Mouse (Mus musculus): ENCODE measurements around the gene Hs6st3.
"Not testable (repeated sequence)": the region's sequence is repeated elsewhere in the genome, so short reads cannot be mapped to it uniquely, and the experiment has no call there.

Hs6st3 gene

DNA sequence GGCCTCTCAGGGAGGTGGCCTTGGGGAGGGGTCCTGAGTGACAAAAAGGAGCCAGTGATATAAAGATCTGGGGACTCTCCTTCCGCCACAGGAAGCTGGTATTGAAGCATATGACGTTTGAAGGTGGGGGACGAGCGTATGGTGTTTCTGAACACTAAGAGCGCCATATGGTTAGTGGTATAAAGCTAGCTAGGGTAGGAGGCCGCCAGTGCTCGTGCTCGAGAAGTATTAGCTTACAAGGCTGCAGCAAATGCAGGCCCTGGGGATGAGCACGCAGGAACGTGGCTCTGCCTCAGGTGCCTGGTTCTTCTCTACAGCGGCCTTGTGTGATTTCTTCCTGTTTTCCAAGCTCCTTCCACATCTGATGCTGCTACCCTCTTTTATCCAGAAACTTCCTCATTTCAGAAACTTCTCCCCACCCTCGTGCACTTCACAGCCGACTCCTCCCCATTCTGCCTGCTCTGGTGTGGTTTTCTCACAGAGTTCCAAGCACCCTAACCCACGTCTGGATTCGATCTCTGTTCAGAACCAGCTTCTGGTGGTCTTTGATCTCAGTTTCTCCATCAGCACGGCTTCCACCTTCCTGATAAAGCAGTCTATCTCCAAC is 110.0 kb downstream of the Hs6st3 start:
- DNase-seq (ENCODE audit: low read depth) = no peak

DNA sequence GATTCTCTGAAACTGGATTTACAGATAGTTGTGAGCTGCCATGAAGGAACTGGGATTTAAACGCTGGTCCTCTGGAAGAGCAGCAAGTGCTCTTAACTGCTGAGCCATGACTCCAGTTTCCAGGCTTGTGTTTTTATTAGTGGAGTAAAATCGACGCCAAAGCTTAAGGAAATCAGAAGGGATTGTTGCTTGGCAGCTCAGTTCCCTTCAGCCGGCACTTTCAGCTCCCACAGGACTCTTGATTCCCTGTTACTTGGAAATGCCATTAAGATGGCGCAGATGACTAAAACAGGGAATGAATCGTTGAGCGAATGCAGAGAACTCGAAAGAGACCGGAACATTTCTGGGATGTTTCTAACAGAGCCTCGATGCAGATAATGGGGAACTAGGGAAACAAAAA is 112.2 kb downstream of the Hs6st3 start:
- no peak for DNase-seq (ENCODE audit: low read depth)

GRCm38 (mm10) chr14:119255396-119255795 is 117.3 kb downstream of the Hs6st3 start:
- DNase-seq (ENCODE audit: low read depth) = no peak

DNA sequence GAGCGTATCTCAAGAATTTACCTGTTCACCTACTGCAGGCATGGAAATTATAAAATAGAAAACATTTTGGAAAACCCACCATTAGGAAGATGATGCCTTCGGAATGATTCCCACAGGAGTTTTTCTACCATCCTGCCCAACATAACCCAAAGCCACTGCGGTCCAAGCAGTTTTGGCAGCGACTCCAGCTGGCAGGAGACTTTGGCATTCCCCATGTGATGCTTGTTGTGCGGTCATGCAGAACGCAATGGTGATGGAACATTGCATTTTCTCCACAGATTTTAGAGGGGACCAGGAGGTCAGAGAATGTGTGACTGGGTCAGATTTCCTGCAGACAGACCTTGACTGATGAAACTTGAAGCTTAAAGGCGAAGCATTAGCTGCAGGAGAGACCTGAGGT is 118.9 kb downstream of the Hs6st3 start:
- DNase-seq (ENCODE audit: low read depth) = no peak

GRCm38 (mm10) chr14:119260176-119260962 is 122.2 kb downstream of the Hs6st3 start:
- no peak for DNase-seq (ENCODE audit: low read depth)

- no peak for DNase-seq (ENCODE audit: low read depth)
These were observed 128.2 kb downstream of the Hs6st3 start for GRCm38 (mm10) chr14:119266334-119266733.

DNA sequence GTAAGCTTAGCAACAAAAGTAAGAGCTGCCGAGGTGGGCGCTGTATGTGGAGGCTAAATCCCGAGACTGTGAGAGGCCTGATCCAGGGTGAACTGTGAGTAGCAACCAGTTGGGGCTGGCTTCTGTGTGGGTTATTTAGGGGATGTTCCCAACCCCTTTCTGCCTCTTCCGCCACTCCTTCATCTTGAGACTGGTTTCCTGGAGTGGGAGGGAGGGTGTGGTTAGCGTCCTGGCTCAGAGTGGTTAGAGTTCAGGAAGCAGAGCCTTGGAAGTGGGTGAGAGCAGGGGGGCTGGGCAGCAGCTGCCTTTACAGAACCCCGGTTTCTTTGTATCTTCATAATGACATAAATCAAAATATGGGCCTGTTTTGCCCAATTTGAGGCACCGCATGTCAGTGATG is 134.9 kb downstream of the Hs6st3 start:
- DNase-seq (ENCODE audit: low read depth) = no peak

- DNase-seq (ENCODE audit: low read depth) = not testable (repeated sequence)
These were observed 140.0 kb downstream of the Hs6st3 start for GRCm38 (mm10) chr14:119278156-119278555.

GRCm38 (mm10) chr14:119283951-119284350 is 145.8 kb downstream of the Hs6st3 start:
- no peak for DNase-seq (ENCODE audit: low read depth)

DNA sequence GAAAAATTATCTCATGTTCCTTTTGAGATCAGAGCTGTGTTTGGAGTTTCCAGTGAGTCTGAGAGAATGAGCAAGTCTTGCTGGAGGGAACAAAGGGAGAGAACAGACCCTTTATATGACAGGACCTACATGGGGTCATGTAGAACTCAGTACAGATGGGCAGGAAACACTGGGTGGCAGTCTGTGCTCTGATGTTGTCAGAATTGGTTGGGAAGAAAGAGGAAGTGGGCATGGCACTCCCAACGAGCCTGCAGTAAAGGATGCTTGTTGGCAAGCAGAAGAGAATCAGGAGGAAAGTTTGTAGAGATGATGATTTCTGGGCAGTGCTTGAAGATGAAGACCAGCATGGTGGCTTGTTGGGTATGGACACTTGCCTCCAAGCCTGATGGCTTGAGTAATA is 151.5 kb downstream of the Hs6st3 start:
- DNase-seq (ENCODE audit: low read depth) = no peak

- no peak for DNase-seq (ENCODE audit: low read depth)
These were observed 155.9 kb downstream of the Hs6st3 start for GRCm38 (mm10) chr14:119294071-119294470.

DNA sequence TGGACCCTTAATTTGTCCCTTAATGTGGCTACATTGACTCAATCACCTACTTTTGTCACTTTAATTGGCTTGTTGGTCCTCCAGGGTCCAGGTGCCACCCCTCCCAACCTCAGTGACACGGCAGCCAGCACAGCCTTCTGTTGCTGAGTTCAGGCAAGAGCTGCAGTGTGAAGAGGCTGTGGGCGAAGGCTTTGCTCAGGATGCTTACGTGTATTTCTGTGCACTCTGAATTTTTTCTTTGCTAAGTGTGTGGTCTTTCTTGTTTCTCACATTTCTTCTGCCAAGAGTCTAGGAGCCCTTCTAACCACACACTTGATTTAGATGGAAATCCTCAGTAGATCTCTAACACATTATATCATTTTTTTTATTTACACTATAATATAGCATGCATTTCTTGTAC is 168.3 kb downstream of the Hs6st3 start:
- no peak for DNase-seq (ENCODE audit: low read depth)

- no peak for DNase-seq (ENCODE audit: low read depth)
These were observed 180.2 kb downstream of the Hs6st3 start for GRCm38 (mm10) chr14:119318379-119318778.

GRCm38 (mm10) chr14:119347236-119347635 is 209.1 kb downstream of the Hs6st3 start:
- no peak for DNase-seq (ENCODE audit: low read depth)

- DNase-seq (ENCODE audit: low read depth) = no peak
These were observed 223.3 kb downstream of the Hs6st3 start for GRCm38 (mm10) chr14:119361414-119361813.

DNA sequence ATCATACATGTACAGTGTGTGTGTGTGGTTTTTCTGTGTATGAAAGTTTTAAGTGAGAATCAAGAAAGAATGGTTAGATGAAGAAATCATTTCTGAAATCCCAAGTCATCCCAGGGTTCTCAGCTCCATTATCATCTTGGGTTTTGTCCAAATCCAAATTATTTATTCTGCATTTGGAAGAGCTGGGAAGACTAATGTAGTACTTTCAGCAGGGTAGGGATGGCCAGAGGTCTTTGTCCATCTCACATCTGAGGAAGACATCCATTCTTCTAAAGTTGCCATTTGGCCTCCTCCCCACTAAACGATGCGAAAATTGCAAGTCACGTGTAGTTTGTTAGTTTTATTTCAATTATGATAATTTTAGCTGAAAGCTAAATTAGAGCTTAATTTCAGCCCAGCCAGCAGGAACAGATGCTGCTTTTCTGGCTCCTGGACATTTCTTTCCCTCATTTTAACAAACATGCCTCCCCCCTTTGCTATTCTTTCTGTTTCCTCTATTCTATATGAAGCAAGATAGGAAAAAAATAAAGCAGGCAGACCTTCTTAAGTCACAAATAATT is 229.8 kb downstream of the Hs6st3 start:
- no peak for DNase-seq (ENCODE audit: low read depth)

DNA sequence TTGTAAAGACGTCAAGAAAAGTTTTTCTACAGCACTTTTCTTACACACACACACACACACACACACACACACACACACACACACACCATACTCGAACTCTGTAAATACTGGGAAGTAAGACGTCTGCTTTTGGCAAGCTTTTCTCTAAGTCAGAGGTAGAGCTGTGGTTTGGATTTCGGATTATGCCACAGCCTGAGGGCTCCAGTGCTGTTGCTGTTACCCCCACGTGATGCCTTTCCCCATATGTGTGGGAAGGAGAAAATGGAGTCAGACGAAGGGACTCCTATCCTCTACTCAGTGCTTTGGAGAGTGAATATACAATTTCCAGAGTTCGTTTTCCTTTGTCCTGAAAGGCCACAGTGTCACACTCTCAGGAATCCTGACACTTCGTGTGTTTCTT is 231.1 kb downstream of the Hs6st3 start:
- DNase-seq (ENCODE audit: low read depth) = no peak

DNA sequence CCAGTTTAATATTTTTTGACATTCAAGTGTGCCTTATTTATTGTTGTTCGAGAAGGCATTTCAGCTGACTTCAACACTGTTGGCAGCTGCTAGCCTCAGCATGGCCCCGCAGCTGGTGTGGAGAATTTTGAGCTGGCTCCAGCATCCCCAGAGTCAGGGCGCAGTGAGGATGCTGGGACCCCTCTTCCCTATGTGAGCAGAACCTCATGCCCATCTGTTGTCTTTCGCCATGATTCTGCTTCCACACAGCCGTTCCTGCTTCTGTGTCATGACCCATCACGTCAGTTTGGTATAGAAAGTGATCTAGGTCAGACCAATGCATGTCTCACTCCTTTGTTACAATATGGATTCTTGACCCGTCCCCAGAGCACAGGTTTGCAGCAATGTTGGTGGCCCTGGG is 231.9 kb downstream of the Hs6st3 start:
- DNase-seq (ENCODE audit: low read depth) = no peak

DNA sequence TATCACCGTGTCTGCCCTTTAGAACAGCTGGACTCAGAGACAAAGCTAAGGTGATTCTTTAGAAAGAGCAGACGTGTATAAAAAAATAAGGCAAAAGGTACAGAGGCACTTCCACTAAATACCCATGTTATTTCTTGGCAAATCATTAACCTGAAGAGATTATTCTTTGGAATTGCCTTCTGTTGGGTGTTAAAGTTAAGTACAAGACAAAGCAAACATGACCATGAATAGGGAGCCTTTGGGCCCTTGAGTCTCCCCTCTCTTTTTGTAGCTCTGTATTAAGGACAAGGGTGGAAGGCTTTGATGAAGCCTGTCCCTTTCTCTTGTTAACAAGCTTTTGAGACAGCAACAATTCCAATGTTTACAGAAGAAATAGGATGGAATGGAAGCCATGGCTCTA is 241.2 kb downstream of the Hs6st3 start:
- DNase-seq (ENCODE audit: low read depth) = no peak

- no peak for DNase-seq (ENCODE audit: low read depth)
These were observed 263.5 kb downstream of the Hs6st3 start for GRCm38 (mm10) chr14:119401618-119402017.

- DNase-seq (ENCODE audit: low read depth) = no peak
These were observed 271.4 kb downstream of the Hs6st3 start for GRCm38 (mm10) chr14:119409334-119410050.

DNA sequence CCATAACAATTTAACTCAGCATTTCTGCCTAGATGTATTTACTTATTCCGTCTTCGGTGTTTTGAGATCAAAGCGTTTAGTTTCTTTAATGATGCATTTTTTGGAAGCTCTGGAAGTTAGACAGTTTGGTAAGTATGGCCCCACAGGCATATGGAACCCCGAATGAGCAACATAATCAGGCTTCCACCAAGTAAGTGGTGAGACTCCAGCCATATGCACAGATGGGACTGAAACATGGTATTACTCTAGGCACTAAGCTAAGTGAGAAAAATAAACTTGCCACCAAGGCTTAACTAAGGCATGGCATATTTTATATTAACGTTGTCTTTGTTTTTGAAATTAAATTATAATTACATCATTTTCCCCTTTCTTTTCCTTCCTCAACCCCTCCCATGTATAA is 284.8 kb downstream of the Hs6st3 start:
- no peak for DNase-seq (ENCODE audit: low read depth)

GRCm38 (mm10) chr14:119450471-119450870 is 312.3 kb downstream of the Hs6st3 start:
- no peak for DNase-seq (ENCODE audit: low read depth)

All from c-Kit-positive CD71-negative TER-119-negative erythroid progenitor cells, embryonic 14.5 days (primary cell).